Mouse (Mus musculus): ENCODE measurements around the gene Clca2.
A peak's percentile ranks its signal among the peaks of the same experiment; 100 is the strongest.

Gene Clca2

DNA sequence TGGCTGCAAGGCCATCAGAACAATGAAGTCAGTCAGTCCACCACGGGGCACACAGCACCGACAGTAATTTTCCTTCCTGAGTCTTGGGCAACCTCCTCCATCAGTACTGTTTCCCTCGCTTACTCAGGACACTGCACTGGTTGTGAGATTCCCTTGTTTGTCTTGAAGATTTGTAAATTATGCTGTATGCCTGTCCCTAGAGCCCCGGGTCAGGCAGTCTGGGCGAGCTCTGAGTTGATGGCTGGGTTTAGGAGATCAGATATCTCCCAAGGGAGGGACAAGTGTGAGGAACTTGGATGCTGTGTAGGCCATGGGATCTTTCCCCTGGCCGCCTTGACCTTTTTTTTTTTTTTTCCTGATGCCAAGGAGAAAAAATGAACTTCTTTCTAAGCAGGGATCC is at the start of gene Clca2:
Clca2 (minus strand) TSS at position 153 of the 400 bp plus-strand sequence.
- DNase-seq (ENCODE audit: low spot score in 2 of 2) = no peak

DNA sequence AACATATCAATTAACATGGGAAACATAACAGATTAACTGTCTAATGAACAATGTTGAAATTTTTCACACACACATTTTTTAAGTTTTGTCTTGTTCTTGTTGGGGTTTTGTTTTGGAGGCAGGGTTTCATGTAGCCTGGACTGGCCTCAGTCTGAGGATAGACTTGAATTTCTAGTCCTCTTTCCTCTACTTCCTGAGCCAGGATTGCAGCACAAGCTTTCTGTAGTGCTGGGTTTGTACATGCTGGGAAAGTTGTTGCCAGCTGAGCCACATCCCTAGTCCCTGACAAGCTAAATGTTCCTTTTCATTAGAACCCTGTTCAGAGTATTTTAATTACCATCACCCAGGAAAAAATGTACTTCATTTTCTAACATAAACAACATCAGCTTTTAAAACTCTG is 48.7 kb upstream of the Clca2 start:
- DNase-seq (ENCODE audit: low spot score in 2 of 2) = no peak

- no peak for DNase-seq (ENCODE audit: low spot score in 2 of 2)
Observed at GRCm38 (mm10) chr3:145147483-145147882, 48.2 kb upstream of the Clca2 start.

GRCm38 (mm10) chr3:145146871-145147270 is 47.6 kb upstream of the Clca2 start:
- DNase-seq (ENCODE audit: low spot score in 2 of 2) = no peak

DNA sequence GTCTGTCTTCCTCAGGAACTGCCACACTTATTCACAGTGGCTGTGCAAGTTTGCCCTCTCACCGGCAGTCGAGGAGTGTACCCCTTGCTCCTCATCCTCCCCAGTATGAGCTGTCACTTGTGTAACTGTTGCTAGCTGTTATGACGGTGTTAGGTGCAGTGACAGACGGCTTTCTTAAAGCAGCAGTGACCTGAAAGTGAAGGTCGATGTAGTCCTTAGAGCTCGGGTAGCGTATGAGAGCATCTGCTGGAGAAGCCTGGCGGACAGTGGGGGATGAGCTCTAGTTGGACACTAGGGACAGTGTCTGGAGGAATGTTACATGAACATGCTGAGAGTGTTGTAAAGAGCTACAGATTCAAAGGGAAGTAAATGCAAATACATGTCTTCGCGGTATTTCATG is 44.6 kb upstream of the Clca2 start:
- DNase-seq (ENCODE audit: low spot score in 2 of 2) = no peak

DNA sequence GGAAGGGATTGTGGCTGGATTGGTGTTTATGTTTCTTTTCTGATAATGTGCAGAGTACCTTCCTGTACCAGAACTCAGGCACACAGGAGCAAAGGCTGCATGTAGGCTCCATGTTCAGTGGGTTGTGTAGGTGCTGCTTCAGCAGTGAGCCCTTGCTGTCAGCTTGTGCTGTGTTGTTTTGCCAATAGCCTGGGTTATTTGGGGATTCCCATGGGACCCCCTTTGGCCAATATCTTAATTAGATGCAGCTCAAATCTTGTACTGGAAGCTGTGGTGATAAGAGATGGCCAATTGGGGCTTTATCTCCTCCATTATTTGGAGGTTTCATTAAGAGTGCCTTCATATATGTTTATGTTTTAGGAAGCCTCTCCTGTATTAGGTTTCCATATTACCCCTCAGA is 43.7 kb upstream of the Clca2 start:
- DNase-seq (ENCODE audit: low spot score in 2 of 2) = no peak

DNA sequence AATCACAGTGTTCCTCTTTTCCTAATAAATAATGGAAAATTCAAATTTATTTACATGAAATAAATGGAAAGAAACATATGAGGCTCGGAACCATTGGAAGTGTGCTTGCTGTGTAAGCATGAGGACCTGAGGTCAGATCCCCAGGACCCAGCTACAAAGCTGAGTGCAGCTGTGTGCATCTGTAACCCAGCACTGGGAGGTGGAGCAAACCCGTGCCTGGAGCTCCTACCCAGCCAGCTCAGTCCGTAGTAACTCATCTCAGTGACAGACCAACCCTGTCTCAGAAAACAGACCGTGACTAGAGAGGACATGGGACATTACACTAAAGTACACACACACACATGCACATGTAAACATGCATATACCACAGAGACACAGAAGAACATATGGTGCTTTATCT is 41.0 kb upstream of the Clca2 start:
- DNase-seq (ENCODE audit: low spot score in 2 of 2) = no peak

- no peak for DNase-seq (ENCODE audit: low spot score in 2 of 2)
Observed at GRCm38 (mm10) chr3:145131210-145131868, 32.1 kb upstream of the Clca2 start.

DNA sequence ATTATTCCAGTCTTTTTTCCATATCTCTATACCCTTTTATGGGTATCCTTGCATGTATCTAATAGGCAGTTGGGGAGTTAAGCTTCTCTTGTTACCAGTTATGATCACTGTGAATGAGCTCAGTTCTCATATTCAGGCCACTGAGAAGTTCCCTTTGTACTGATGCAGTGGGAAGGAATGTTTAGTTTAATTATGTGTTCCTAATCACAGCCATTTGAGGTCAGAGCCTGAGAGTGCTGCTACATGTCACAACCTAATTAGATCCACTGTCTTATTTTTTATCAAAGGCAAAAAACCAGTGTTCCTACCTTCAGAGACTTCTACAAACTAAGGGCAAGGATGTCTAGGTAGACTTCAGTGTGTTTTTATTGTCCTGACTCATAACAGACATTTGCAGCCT is 30.1 kb upstream of the Clca2 start:
- DNase-seq (ENCODE audit: low spot score in 2 of 2) = no peak

DNA sequence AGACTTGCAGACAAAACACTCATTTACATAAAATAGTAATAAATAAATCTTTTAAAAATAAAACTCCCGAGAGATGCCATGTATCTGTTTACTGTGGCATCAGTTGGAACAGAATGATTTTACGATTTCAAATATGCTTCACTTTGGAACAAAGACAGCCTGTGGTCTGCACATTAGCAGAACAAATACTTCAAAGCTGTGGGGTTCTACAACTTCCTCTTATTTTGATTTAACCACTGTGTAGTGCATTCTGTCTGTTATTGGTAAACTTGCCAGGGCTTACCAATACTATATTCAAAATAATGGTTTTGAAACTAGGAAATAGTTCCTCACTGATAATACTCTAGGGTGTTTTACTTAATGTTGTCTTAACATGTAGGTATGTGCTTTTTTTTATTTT is 27.4 kb upstream of the Clca2 start:
- DNase-seq (ENCODE audit: low spot score in 2 of 2) = no peak

DNA sequence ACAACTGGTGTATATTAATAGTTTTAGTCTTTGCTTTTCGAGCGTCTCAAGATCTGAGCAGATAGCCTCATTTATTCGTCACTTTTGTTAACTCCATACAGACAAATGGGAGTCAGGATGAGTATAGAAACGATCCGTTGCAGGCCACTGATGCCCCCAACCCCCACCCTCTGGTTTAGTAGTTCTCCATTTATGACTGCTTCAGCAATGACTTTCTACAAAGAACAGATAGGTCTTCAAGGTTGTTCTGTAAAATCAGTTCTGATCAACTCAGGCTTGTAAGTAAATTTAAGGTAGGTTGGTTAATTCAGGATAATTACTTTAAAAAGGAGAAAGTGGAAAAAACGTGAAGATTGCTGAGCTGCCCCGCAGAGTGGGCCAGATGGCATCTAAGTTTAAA is 20.2 kb upstream of the Clca2 start:
- no peak for DNase-seq (ENCODE audit: low spot score in 2 of 2)

GRCm38 (mm10) chr3:145119002-145119358 is 19.7 kb upstream of the Clca2 start:
- DNase-seq (ENCODE audit: low spot score in 2 of 2) = no peak

GRCm38 (mm10) chr3:145118254-145119001 is 19.2 kb upstream of the Clca2 start, which contains the start of gene Odf2l:
TSS of gene Odf2l (plus strand) at chr3:145118588.
- DNase-seq (ENCODE audit: low spot score in 2 of 2) = peak; percentile 97 to 98

DNA sequence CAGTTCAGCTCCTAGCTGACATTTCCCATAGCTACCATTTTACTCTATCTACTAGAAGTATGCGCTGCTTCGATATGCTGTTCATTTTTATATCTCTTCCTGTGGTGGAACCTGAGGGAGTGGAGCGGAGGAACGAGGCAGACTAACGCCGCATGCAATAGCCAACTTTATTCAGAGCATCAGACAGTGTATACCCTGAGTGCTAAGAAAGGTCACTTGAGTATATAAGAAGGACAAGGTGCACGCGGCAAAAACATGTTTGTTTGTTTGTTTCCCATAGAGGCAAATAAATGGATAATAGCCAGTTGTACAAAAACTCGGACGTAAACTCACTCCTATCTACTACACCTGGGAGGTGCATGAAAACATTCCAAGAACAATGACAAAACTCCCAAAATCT is 18.4 kb upstream of the Clca2 start:
- DNase-seq (ENCODE audit: low spot score in 2 of 2) = no peak

DNA sequence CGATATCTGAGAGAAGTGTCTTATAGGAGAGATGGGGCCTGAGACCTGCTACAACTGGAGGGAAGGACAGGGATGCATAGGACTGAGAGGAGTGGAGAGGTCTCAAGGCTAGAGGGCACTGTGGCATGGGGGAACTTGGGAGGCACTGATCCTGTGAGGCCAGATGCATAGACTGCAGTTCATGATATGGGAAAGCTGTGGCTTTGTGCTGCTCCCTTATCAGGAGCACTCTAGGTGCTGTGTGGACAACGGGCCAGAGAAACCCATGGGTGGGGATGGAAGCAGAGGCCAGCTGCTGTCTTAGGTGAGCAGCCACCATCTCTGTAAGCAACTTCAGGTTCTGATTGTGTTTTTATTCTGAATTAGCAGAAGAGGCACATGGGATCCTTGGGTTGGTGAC is 15.9 kb upstream of the Clca2 start:
- no peak for DNase-seq (ENCODE audit: low spot score in 2 of 2)

DNA sequence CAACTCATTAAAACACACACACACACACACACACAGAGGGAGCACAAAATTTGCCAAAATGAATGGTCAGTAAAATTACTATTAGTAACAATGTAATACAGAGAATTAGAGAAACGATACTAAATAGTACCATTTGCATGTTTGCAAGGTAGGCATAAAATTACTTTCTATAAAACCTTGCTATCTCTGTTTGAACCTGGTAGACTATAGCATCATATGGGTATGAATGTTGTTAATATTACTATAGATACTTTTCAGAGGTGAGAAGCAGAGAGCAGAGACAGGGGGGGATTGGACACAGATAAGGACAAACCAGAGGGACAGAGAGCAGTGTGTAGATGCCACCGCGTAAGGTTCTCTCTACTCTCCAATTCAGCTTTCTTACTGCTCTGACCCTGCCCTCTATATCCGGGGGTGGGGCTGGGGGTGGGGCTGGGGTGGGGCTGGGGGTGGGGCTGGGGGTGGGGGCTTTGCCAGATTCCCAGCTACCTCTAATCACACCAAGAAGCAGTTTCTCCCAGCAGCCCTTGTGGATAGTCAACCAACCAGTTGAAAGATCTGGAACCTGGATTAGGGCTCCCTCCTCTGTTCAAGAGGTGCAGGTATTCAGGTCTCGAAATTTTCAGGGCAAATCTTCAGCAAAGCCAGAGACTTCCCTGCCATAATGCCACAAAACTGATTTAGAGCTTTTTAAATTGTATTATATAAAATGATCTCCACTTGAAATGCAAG is 6.7 kb upstream of the Clca2 start:
- no peak for DNase-seq (ENCODE audit: low spot score in 2 of 2)

GRCm38 (mm10) chr3:145105076-145105772 is 6.0 kb upstream of the Clca2 start:
- no peak for DNase-seq (ENCODE audit: low spot score in 2 of 2)

GRCm38 (mm10) chr3:145103770-145104169 is 4.5 kb upstream of the Clca2 start:
- DNase-seq (ENCODE audit: low spot score in 2 of 2) = no peak

DNA sequence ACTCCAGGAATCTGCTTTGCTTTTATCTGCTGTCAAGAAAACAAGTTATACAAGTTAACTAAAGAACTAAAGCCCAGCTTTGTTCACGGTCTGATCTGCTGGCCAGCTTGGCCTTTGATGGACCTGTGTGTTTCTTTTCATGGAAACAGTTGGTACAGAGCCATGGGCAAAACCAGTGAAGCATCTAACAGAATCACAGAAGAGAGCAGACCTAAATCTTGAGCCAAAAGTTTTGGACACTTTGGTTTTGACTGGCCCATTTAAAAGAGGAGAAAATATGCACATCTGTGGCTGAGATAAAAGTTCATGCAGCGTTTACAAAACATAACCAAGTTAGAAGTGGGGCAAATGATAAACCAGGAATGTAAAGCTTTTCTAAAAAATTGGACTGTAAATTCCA is 4.1 kb upstream of the Clca2 start:
- no peak for DNase-seq (ENCODE audit: low spot score in 2 of 2)

DNA sequence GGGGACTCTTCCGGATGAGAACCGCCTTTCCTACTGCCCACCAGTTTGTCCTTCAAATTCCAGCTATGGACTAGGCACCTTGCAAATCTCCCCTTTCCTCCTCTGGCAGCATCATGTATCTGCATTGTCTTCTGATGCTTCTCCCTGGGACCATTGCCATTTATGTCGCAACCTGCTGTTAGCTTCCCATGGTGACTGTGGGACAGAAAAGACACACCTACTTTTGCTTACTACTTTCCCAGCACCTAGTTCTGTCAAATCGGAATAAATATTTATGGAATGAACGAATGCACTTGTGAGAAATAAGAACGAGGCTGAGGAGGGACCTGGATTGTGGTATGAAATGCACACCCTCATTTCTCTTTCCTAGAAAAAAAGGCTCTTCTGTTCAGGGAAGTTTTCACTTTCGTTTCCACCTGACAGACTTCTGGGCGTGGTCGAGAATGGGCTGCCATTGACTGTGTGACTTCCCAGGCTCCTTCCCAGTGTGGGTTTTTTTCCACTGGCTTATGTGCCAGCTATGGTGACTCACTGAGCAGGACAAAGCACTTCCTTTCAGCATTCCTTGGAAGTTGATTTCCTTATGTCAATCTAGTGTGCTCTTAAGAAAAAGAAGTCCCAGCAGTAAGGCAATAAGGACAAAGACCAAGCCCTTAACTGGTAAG is 2.8 kb upstream of the Clca2 start:
- DNase-seq (ENCODE audit: low spot score in 2 of 2) = no peak

- no peak for DNase-seq (ENCODE audit: low spot score in 2 of 2)
Observed at GRCm38 (mm10) chr3:145087857-145088598, 11.2 kb downstream of the Clca2 start.

Measured in urinary bladder, postnatal 36 days (tissue).